Mouse (Mus musculus): ENCODE data around the gene Ovgp1.
A peak's percentile ranks its signal among the peaks of the same experiment; 100 is the strongest.
"Not testable (repeated sequence)": the region's sequence is repeated elsewhere in the genome, so short reads cannot be mapped to it uniquely, and the experiment has no call there.

The Ovgp1 gene

GRCm38 (mm10) chr3:105973411-105973810 is at the start of gene Ovgp1:
Gene Ovgp1 (plus strand): TSS chr3:105973711.
- no peak for DNase-seq (ENCODE audit: extremely low spot score, low read depth, low spot score)

- no peak for DNase-seq (ENCODE audit: extremely low spot score, low read depth, low spot score)
These were observed 48.9 kb upstream of the Ovgp1 start for GRCm38 (mm10) chr3:105924616-105925015.

GRCm38 (mm10) chr3:105927561-105928194 is 45.8 kb upstream of the Ovgp1 start:
- no peak for DNase-seq (ENCODE audit: extremely low spot score, low read depth, low spot score)

- no peak for DNase-seq (ENCODE audit: extremely low spot score, low read depth, low spot score)
These were observed 45.3 kb upstream of the Ovgp1 start for GRCm38 (mm10) chr3:105928195-105928569.

DNA sequence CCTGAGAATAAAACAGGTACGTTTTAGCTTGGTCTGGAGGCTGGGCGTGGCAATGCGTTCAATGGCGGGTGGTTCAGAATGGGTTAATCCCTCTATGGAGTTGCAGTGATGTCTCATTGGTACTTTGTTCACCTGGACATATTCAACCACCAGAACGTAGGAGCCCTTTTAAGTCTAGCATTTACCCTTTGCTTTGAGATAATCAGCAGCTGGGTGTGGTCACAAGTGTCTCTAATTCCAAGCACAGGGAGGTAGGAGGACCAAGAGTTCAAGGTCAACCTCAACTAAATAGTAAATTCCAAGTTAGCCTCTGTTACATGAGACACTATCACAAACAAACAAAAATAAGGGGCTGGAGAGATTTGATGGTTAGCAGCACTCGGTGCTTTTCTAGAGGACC is 44.7 kb upstream of the Ovgp1 start:
- DNase-seq (ENCODE audit: extremely low spot score, low read depth, low spot score) = no peak

GRCm38 (mm10) chr3:105929821-105930220 is 43.7 kb upstream of the Ovgp1 start:
- no peak for DNase-seq (ENCODE audit: extremely low spot score, low read depth, low spot score)

DNA sequence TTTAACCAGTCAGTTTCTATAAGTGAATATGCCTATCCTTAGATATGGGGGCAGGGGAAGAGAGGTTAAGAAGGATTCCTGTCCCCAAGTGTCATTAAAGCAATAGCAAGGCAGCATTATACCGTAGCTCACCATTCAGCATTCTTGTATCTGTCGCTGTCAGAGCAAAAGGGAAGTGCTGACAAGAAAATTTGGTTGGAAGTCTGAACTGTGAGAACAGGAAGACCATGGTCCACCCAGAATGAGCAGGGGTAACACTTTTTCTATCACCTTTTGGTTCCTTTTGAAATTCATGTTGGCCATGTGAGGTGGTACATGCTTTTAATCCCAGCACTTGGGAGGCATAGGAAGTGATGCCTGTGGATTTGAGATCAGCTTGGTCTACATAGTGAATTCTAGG is 42.4 kb upstream of the Ovgp1 start:
- DNase-seq (ENCODE audit: extremely low spot score, low read depth, low spot score) = no peak

- DNase-seq (ENCODE audit: extremely low spot score, low read depth, low spot score) = no peak
These were observed 41.1 kb upstream of the Ovgp1 start, which contains the start of gene I830077J02Rik for GRCm38 (mm10) chr3:105932240-105933071. Gene I830077J02Rik (minus strand): TSS chr3:105932664.

DNA sequence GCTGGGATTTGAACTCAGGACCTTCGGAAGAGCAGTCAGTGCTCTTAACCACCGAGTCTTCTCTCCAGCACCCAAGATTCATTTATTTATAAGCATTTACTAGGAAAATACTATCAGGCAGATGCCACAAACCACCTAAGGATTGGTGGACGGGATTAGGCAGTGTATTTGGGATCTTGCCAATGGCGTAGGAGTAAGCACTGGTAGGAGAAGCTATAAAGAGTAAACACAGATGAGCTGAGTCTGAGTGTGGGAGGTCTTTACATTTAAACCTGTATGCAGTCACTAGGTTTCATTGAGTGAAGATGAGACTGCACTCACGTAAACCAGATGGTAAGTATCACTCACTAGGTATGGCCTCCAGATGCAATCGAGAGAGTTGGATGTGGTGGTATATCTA is 39.6 kb upstream of the Ovgp1 start:
- no peak for DNase-seq (ENCODE audit: extremely low spot score, low read depth, low spot score)

DNA sequence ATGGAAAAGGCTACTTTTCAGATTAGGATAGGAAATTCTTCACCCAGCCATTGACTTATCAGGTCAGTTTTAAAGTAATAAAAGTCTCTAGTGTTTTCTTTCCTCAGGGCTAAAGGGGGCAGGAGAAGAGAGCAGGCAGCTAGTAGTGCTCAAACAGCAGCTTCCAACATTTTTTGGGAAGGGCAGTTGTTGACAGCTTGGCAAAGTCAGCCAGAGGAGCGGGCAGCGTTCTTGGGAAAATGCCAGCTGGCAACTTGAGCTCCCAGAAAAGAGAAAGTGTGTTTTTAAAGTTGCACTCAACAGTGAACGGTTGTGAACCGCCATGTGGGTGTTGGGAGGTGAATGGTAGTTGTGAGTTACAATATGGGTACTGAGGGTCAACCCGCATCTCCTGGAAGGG is 38.5 kb upstream of the Ovgp1 start:
- DNase-seq (ENCODE audit: extremely low spot score, low read depth, low spot score) = no peak

GRCm38 (mm10) chr3:105936111-105936510 is 37.4 kb upstream of the Ovgp1 start:
- no peak for DNase-seq (ENCODE audit: extremely low spot score, low read depth, low spot score)

DNA sequence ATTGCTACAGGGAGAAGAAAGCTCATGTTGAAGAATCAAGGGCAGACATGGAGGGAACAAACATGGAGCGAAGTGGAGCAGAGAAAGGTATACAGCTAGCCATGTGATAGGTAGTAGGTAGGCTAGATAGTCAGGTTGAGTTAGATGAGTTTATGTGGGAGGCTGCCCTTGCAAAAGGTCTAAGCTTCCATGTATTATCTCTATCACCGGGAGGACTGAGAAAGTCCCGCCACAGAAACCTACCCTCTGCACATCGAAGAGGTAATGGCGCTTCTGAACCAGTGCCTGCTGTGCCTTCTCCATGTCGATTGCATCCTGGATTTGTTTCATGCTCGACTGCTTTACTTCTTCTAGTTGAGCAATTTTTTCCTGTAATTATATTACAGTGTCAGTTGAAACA is 22.2 kb upstream of the Ovgp1 start:
- DNase-seq (ENCODE audit: extremely low spot score, low read depth, low spot score) = no peak

DNA sequence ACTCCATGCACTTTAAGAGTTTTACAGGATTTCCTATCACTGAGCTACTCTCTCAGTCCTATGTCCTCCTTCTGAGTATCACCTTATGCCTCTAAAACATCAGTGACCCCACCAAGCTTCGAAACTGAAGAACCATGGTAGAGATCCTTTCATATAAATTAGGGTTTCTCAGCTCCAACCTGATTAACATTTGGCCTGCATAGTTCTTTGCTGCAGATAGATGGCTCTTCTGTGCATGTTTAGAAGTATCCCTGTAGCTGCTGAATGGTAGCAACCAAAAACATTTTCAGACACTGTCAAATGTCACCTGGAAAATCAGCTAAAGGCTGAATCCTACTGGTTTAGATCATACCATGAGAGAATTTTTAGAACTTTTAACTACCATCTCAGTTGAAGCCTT is 16.3 kb upstream of the Ovgp1 start:
- no peak for DNase-seq (ENCODE audit: extremely low spot score, low read depth, low spot score)

DNA sequence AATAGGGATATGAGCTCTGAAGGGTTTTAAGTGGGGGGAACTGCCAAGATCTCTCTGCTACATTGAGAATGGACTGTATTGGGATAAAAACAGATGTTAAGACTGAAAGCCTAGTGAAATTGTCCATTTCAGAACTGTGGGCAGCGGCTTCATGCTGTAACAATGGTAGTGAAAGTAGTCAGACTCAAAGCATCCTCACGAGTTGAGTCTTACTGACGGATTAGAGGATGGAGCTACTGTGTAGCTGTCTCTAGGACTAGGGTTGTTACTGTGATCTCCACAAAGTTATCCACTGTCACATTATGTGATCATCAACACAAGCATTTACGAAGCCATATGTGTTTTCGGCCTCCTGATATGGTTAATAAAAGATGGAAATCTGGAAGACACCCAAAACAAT is 15.3 kb upstream of the Ovgp1 start:
- no peak for DNase-seq (ENCODE audit: extremely low spot score, low read depth, low spot score)

- DNase-seq (ENCODE audit: extremely low spot score, low read depth, low spot score) = peak; percentile 99
These were observed 14.4 kb upstream of the Ovgp1 start, which contains the start of gene Wdr77 for GRCm38 (mm10) chr3:105958974-105959580. Gene Wdr77 (plus strand): TSS chr3:105959369.

GRCm38 (mm10) chr3:105959585-105959984 is 13.9 kb upstream of the Ovgp1 start:
- DNase-seq (ENCODE audit: extremely low spot score, low read depth, low spot score) = no peak

- DNase-seq (ENCODE audit: extremely low spot score, low read depth, low spot score) = no peak
These were observed 13.5 kb upstream of the Ovgp1 start, which contains the start of gene Atp5f1 for GRCm38 (mm10) chr3:105959999-105960398. Gene Atp5f1 (minus strand): TSS chr3:105960099.

- DNase-seq (ENCODE audit: extremely low spot score, low read depth, low spot score) = no peak
These were observed 12.8 kb upstream of the Ovgp1 start for GRCm38 (mm10) chr3:105960700-105961099.

DNA sequence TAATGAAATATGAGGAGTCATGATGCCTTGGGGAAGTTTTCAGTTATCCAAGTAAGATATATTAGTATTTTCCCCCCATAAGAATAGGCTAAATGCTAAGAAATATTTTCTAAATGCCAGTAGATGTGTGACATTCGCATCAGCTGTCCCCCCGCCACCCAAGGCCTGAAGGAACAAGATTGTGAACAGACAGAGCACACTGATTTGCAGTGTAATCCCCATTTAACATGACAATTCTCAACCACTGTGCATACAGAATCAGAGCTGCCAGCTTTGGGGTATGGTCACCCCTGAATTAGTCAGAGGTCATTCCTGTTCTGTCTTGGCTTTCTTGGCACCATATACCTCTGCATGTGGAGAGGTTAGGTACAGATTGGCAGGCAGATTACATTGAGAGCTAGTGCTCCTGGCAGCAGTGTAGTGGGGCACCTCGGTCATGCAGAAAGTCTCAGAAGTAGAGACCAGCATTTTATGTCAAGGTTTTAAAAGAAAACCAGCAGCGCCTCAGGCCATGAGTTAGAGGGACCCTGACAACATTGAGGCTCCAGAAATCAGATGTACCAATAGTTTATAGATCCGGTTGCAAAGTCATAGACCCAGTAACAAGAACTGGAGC is 1.6 kb upstream of the Ovgp1 start:
- DNase-seq (ENCODE audit: extremely low spot score, low read depth, low spot score) = no peak

DNA sequence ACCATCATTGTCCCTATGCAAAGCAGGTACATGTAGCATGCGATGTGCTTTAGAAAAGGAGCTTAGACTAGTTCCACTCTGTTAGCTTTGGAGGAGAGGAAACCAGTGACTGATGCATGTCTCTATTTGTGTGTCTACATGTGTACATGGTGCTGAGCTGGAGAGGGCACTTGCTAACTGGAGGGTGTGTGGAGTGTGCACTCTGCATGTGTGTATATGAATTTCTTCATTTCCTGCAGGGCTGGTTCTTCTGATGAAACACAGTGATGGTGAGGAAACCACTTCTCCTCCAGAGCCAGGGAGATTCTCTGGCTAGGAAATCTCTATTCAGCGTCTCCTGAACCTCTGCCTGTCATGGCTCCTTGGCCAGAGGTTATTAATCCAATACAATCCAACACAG is 663 bp downstream of the Ovgp1 start:
- no peak for DNase-seq (ENCODE audit: extremely low spot score, low read depth, low spot score)

DNA sequence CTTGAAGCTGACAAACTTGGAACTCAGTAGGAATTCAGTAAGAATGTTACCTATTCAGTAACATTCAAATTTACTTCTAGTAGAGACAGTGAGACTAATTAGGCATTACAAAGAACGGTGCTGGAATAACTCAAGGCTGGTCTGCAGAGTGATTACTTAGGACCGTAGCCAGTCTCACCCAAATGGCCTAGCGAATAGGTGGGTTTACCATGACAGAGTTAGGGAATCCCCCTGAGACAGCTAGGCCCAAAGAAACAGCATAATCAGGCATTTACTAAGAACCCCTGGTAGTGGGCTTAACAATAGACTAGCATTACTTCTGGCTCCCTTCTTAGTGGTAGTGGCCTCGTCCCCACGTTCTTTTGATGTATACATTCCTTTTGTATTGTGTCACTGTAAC is 16.1 kb downstream of the Ovgp1 start:
- DNase-seq (ENCODE audit: extremely low spot score, low read depth, low spot score) = not testable (repeated sequence)

Measured in hindlimb bud, embryonic 11.5 days (tissue).